Mouse (Mus musculus): ENCODE data around the gene Il27.

- TF ChIP-seq CTCF (IDR thresholded peaks at IDR 0.05) (no peak), EP300 (IDR thresholded peaks at IDR 0.05; ENCODE audit: insufficient read depth, low read depth, low read length) (no peak), POLR2A (IDR thresholded peaks at IDR 0.05; ENCODE audit: insufficient read depth, low read depth, low read length) (no peak)
These were observed 4.2 kb upstream of the Il27 start for GRCm38 (mm10) chr7:126598919-126599318.

All from heart, adult 2 months (tissue).